Mouse (Mus musculus) E14TG2a.4 (cell line): ENCODE measurements around the gene Ubl7.

Experiments
- H3K27me3 ChIP-seq: 2 replicates; pipeline ENCODE4 v1.6.1; 2014; ENCODE audit warnings: low read length, control low read depth; ENCODE audit not compliant: insufficient read depth
- H3K36me3 ChIP-seq: 2 replicates; pipeline ENCODE4 v1.6.1; 2014; ENCODE audit warnings: low read length, control low read depth; ENCODE audit not compliant: insufficient read depth
- H3K4me1 ChIP-seq: replicated peaks from 2 replicates; pipeline ENCODE4 v1.6.1; 2014; ENCODE audit warnings: low read depth, low read length, control low read depth
- H3K4me3 ChIP-seq: replicated peaks from 2 replicates; pipeline ENCODE4 v1.5.1; 2014; ENCODE audit warnings: mild to moderate bottlenecking, low read length
- H3K9me3 ChIP-seq: 2 replicates; pipeline ENCODE4 v1.6.1; 2014; ENCODE audit warnings: low read length, control low read depth
- CTCF ChIP-seq: conservative IDR thresholded peaks from 2 replicates; pipeline ENCODE4 v1.5.1; 2014; ENCODE audit warnings: low read length
- NANOG ChIP-seq: IDR thresholded peaks from 2 replicates; pipeline ENCODE4 v1.6.1; 2014; ENCODE audit warnings: borderline replicate concordance, low read length, mixed read lengths
- POU5F1 ChIP-seq: IDR thresholded peaks from 2 replicates; pipeline ENCODE4 v1.6.1; 2014; ENCODE audit warnings: low read length, borderline replicate concordance

Gene Ubl7

DNA sequence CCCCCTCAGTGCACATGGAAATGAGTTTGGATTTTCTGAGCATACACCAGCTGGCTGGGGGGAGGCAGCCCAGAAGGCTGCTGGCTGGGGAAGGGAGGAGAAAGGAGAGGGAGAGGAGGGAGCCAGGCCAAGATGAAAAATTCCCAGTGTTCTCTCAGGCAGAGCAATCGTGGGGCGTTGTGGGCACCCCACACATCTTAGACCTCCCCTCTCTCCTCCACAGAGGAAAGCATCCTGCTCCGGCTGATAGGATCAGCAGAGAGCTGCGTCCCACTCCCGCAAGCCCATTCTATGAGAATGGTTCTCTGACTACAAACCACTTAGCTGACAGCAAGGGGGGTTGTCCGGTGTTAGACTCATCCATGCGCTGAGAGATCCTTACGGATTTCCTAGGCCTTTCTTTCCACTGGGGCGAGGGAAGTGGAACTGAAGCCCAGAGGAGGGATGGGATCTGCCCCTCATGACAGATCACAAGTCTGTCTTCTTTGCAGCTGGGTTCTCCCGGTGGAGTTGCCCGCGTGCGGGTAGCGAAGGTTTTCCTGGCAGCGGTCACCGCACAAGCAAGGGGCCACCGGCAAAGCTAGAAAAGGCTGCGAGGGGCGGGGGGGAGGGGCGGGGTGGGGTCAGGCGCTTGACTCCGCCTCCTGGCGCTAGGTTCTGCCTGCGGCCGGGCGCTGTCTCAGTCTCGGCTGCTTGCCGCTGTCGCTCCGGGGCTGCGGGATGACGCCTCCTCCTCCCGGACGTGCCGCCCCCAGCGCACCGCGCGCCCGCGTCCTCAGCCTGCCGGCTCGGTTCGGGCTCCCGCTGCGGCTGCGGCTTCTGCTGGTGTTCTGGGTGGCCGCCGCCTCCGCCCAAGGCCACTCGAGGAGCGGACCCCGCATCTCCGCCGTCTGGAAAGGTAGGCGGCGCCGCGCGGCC lies 28.9 kb downstream of the Ubl7 start, which contains the start of gene Sema7a:
Gene Sema7a (plus strand): TSS at position 682 of the 918 bp plus-strand sequence.
- H3K4me3 ChIP-seq: peak within 1 kb of the TSS; percentile 91
- TF ChIP-seq CTCF: no peak
- TF ChIP-seq NANOG: no peak
- TF ChIP-seq POU5F1: no peak
- H3K36me3 ChIP-seq: no peaks in the 10 kb centered on the region
- peaks cover 76% of the 10 kb centered on the region for H3K27me3 ChIP-seq
- peaks cover 12% of the 10 kb centered on the region for H3K9me3 ChIP-seq
- peaks cover 16% of the 10 kb centered on the region for H3K4me1 ChIP-seq

DNA sequence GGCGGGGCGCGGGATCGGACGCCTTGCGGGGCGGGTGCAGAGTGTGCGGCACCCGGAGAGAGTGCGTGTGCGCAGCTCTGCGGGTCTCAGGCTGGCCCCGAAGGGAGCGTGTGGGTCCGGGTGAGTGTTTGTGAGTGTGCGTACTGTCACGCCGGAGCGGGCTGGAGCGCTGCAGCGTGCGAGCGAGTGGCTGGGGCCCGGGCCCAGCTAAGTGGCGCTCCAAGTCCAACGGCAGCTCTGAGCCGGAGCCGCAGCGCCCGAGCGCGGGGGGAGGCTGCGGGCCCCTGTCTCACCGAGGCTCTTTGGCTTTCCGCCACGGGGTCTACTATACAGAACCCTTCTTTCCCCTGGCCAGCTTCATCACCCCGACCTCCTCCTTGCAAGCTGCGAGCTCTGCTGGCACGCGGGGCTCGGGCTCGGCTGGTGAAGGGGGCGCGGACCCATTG lies 29.6 kb downstream of the Ubl7 start:
- Histone ChIP-seq H3K27me3 (peaks cover 82% of the 10 kb centered on the region), H3K9me3 (peaks cover 12% of the 10 kb centered on the region), H3K4me3 (peak overlapping the region; percentile 91), H3K36me3 (no peaks in the 10 kb centered on the region), H3K4me1 (peaks cover 18% of the 10 kb centered on the region)
- TF ChIP-seq CTCF: no peak
- no peak for TF ChIP-seq NANOG
- no peak for TF ChIP-seq POU5F1

DNA sequence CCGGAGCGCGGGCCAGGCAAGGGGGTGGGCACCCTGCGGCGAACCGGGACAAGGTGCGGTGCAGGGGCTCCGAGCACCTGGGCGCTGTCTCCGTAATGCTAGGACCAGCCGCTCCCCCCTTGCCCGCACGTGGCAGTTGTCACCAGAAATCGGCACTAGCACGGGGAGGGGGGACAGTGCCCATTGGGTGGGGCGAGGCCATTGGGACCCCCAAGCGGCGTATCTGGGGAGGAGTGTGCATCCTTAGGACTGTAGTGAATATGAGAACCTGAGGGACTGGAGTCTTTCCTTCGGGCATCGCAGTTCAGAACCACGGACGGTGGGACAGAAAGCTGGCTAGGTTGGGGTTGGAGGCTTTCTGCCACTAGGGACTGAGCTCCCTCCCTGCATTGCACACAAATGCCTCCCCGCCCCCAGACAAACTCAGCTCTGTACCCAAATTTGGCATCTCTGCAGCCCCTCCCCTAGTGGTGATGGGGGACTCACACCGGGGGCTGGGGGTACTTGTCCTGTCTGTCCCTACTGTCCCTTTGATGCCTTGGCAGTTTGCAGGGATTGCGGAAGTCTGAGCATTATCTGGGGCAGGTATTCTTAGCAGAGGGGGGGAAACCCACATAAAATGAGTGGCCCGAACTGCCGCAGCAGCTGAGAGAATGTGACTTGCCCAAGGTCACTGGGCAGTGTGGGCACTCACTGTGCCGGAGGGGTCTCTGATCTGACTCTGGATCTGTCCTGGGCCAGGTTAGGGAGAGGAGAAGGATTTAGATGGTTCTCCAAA lies 30.3 kb downstream of the Ubl7 start:
- Histone ChIP-seq H3K36me3 (no peaks in the 10 kb centered on the region), H3K9me3 (peaks cover 12% of the 10 kb centered on the region), H3K4me1 (peaks cover 18% of the 10 kb centered on the region), H3K4me3 (peak overlapping the region; percentile 91), H3K27me3 (peaks cover 88% of the 10 kb centered on the region)
- TF ChIP-seq CTCF (no peak; the same call in 1 of the 2 replicates), POU5F1 (no peak), NANOG (no peak)

DNA sequence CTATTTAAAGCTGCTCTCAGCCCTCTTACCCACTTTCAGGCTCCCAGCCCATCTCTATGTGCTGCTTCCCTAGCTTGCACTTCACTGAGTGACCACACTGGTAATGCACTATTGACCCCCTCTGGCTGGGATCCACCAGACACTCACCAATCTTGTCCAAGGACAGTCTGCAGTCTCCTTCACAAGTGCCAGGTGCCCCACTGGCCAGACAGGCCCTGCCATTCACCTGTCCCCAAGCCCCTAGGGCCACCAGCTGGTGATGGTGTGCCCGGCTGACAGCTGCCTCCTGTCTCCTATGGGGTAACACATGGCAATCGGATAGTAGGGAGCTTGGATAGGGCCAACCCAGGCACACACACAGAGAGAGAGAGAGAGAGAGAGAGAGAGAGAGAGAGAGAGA lies 31.3 kb downstream of the Ubl7 start:
- Histone ChIP-seq H3K27me3 (peaks cover 95% of the 10 kb centered on the region), H3K36me3 (no peaks in the 10 kb centered on the region), H3K9me3 (peaks cover 12% of the 10 kb centered on the region), H3K4me1 (peaks cover 18% of the 10 kb centered on the region), H3K4me3 (no peak overlapping the region)
- TF ChIP-seq NANOG: no peak
- no peak for TF ChIP-seq CTCF
- no peak for TF ChIP-seq POU5F1

DNA sequence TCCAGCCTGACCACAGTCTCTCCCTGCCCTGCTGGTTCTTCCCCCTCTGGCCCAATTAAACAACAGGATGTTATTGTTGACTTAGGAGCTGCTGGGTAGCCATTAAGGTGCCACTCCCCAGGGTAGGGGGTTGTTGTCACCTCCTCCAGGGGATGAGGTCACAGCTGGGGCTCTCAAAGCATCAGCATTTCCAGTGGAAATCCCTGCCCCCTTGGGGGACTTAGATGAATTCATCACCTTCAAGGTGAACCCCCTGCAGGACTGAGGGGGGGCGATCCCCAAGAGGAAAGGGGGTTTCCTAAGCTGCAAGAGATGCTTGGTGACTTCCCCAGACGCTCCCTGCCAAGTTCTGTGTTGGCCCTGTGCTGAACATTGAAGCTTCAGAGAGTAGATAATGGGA lies 32.3 kb downstream of the Ubl7 start:
- H3K9me3 ChIP-seq: peaks cover 12% of the 10 kb centered on the region
- TF ChIP-seq NANOG (no peak), CTCF (no peak), POU5F1 (no peak)
- H3K4me1 ChIP-seq: peaks cover 18% of the 10 kb centered on the region
- no peak overlapping the region for H3K4me3 ChIP-seq
- no peaks in the 10 kb centered on the region for H3K36me3 ChIP-seq
- H3K27me3 ChIP-seq: peaks cover 93% of the 10 kb centered on the region

DNA sequence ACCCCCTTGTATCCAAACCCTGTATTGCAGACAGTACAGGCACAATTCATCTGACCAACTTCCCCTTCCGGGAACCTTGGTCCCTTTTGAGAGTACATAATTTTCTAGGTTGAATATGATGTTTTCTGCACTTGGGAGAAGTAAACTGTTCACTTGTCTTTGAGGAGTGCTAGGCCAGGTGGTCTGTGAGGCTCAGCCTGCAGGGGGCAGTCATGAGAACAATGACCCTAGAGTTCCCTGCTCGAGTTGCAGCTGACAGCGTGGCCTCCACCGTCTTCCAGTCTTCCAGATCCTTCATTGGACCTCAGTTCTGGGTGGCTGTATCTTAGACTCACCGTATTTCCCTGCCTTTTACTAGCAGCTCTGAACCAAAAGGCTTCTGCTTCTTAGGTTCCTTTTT lies 33.8 kb downstream of the Ubl7 start:
- peaks cover 2% of the 10 kb centered on the region for H3K9me3 ChIP-seq
- H3K4me1 ChIP-seq: peaks cover 13% of the 10 kb centered on the region
- H3K36me3 ChIP-seq: no peaks in the 10 kb centered on the region
- H3K4me3 ChIP-seq: no peak overlapping the region
- no peak for TF ChIP-seq POU5F1
- peak; percentile 62 for TF ChIP-seq CTCF
- H3K27me3 ChIP-seq: peaks cover 93% of the 10 kb centered on the region

GRCm38 (mm10) chr9:57945771-57946616 lies 35.2 kb downstream of the Ubl7 start:
- H3K9me3 ChIP-seq: no peaks in the 10 kb centered on the region
- peaks cover 93% of the 10 kb centered on the region for H3K27me3 ChIP-seq
- no peak overlapping the region for H3K4me3 ChIP-seq
- H3K4me1 ChIP-seq: peaks cover 17% of the 10 kb centered on the region
- TF ChIP-seq CTCF: no peak
- no peaks in the 10 kb centered on the region for H3K36me3 ChIP-seq
